Mouse (Mus musculus): ENCODE measurements around the gene Cldn14. TPM values are rescaled to one million over a fixed set of nuclear protein-coding genes. Genes with fewer than 3 reads are reported as not detected.

Cldn14 gene
- total and polyA plus RNA-seq, 3 experiments: not detected

- no peaks in the 10 kb centered on the region for H3K79me2 ChIP-seq (ENCODE audit: control insufficient read depth, insufficient read depth, low read length, poor library complexity)
- peak overlapping the region; percentile 61 for H3K9ac ChIP-seq (ENCODE audit: control insufficient read depth, low read depth, low read length, poor library complexity, severe bottlenecking)
- no peaks in the 10 kb centered on the region for H3K9me3 ChIP-seq (replicated peaks; ENCODE audit: insufficient read depth, low read length)
- peaks cover 2 to 3% of the 10 kb centered on the region in 2 experiments; a peak in 1 of 4 replicates for H3K4me1 ChIP-seq (ENCODE audit: control insufficient read depth in 1 of 2, insufficient read depth in 2 of 2, low read length in 2 of 2)
- peak overlapping the region; percentile 30 for H3K27ac ChIP-seq (ENCODE audit: control insufficient read depth, low read depth, low read length)
- no peaks in the 10 kb centered on the region for H3K36me3 ChIP-seq (ENCODE audit: control insufficient read depth in 1 of 2, insufficient read depth in 2 of 2, low read length in 2 of 2)
- H3K4me3 ChIP-seq (ENCODE audit: control insufficient read depth in 1 of 2, insufficient read depth in 1 of 2, low read depth in 2 of 2, low read length in 2 of 2): peak overlapping the region; percentile 58 to 98
- DNase-seq (ENCODE audit: low read depth, low spot score): peak; percentile 90
- H3K27me3 ChIP-seq (ENCODE audit: control insufficient read depth in 1 of 2, insufficient read depth in 2 of 2, low read length in 2 of 2): peaks cover 0 to 2% of the 10 kb centered on the region in 2 experiments; a peak in 2 of 4 replicates
- peak; percentile 52; the same call in 1 of the 2 replicates for TF ChIP-seq HCFC1 (IDR thresholded peaks at IDR 0.05; ENCODE audit: low read depth, low read length)
- TF ChIP-seq SMC3 (IDR thresholded peaks at IDR 0.05; ENCODE audit: low read depth, low read length): peak; percentile 93
- TF ChIP-seq ZC3H11A (IDR thresholded peaks at IDR 0.05; ENCODE audit: low read depth, low read length): peak; percentile 93
- 0 out of 2 replicates have a peak, but pooled peaks have one; percentile 46 for TF ChIP-seq TBP (IDR thresholded peaks at IDR 0.05; ENCODE audit: low read depth, low read length)
- 0 out of 2 replicates have a peak, but pooled peaks have one; percentile 12 for TF ChIP-seq TCF12 (IDR thresholded peaks at IDR 0.05; ENCODE audit: low read depth, low read length)
- peak; percentile 78; the same call in 1 of the 2 replicates for TF ChIP-seq MAZ (IDR thresholded peaks at IDR 0.05; ENCODE audit: low read depth, low read length)
- peak; percentile 85 for TF ChIP-seq SIN3A (IDR thresholded peaks at IDR 0.05; ENCODE audit: low read length)
- TF ChIP-seq BHLHE40 (IDR thresholded peaks at IDR 0.05; ENCODE audit: borderline replicate concordance, low read depth, low read length): peak; percentile 67; the same call in 1 of the 2 replicates
- no peak for TF ChIP-seq MYB (IDR thresholded peaks at IDR 0.05; ENCODE audit: low read depth, low read length)
- peak; percentile 41; the same call in 1 of the 2 replicates for TF ChIP-seq RCOR1 (IDR thresholded peaks at IDR 0.05; ENCODE audit: low read depth, low read length)
- TF ChIP-seq ETS1 (IDR thresholded peaks at IDR 0.05; ENCODE audit: low read depth, low read length): peak; percentile 34; the same call in 1 of the 2 replicates
- TF ChIP-seq POLR2AphosphoS5 (IDR thresholded peaks at IDR 0.05; ENCODE audit: borderline replicate concordance, low read depth, low read length): no peak
- TF ChIP-seq ELF1 (IDR thresholded peaks at IDR 0.05; ENCODE audit: low read depth, low read length): peak; percentile 54; the same call in 1 of the 2 replicates
- no peak for TF ChIP-seq MEF2A (IDR thresholded peaks at IDR 0.05; ENCODE audit: extremely low read depth, insufficient replicate concordance, low read depth, low read length, poor library complexity, severe bottlenecking)
- TF ChIP-seq ZMIZ1 (IDR thresholded peaks at IDR 0.05; ENCODE audit: low read depth, low read length): no peak
- TF ChIP-seq NRF1 (IDR thresholded peaks at IDR 0.05; ENCODE audit: insufficient read depth, low read depth, low read length, poor library complexity, severe bottlenecking): no peak
- TF ChIP-seq CTCF (IDR thresholded peaks at IDR 0.05 in 2 of 3, conservative IDR thresholded peaks at IDR 0.05 in 1 of 3; ENCODE audit: control insufficient read depth in 1 of 3, insufficient read depth in 1 of 3, low read depth in 2 of 3, low read length in 3 of 3, poor library complexity in 1 of 3, severe bottlenecking in 1 of 3): peak; percentile 82 to 95 (median 87)
- peak; percentile 97 for TF ChIP-seq MXI1 (IDR thresholded peaks at IDR 0.05; ENCODE audit: low read depth, low read length)
- peak; percentile 99 for TF ChIP-seq MYC (IDR thresholded peaks at IDR 0.05; ENCODE audit: low read depth, low read length)
- peak in 1 of 2 experiments; percentile 20; a peak in 1 of 4 replicates for TF ChIP-seq USF2 (IDR thresholded peaks at IDR 0.05; ENCODE audit: borderline replicate concordance in 1 of 2, insufficient read depth in 1 of 2, low read depth in 1 of 2, low read length in 2 of 2)
- no peak for TF ChIP-seq CHD1 (IDR thresholded peaks at IDR 0.05; ENCODE audit: low read depth, low read length)
- TF ChIP-seq USF1 (IDR thresholded peaks at IDR 0.05; ENCODE audit: low read depth, low read length): peak; percentile 76
- peak; percentile 52 for TF ChIP-seq GATA1 (IDR thresholded peaks at IDR 0.05; ENCODE audit: low read depth, low read length)
- TF ChIP-seq NELFE (IDR thresholded peaks at IDR 0.05; ENCODE audit: low read depth, low read length): 0 out of 2 replicates have a peak, but pooled peaks have one; percentile 27
- TF ChIP-seq JUND (IDR thresholded peaks at IDR 0.05; ENCODE audit: low read depth, low read length): 0 out of 2 replicates have a peak, but pooled peaks have one; percentile 46
- TF ChIP-seq EP300 (IDR thresholded peaks at IDR 0.05; ENCODE audit: low read depth in 1 of 2, low read length in 2 of 2): no peak
- no peak for TF ChIP-seq MAFK (IDR thresholded peaks at IDR 0.05; ENCODE audit: borderline replicate concordance, low read depth, low read length)
- peak; percentile 96 for TF ChIP-seq RAD21 (IDR thresholded peaks at IDR 0.05; ENCODE audit: low read depth, low read length)
- peak; percentile 48; the same call in 1 of the 2 replicates for TF ChIP-seq ZNF384 (IDR thresholded peaks at IDR 0.05; ENCODE audit: low read depth, low read length)
- TF ChIP-seq KAT2A (conservative IDR thresholded peaks at IDR 0.05; ENCODE audit: low read depth, low read length): no peak
- no peak for TF ChIP-seq UBTF (IDR thresholded peaks at IDR 0.05; ENCODE audit: borderline replicate concordance, insufficient read depth, low read depth, low read length)
- TF ChIP-seq MAX (IDR thresholded peaks at IDR 0.05; ENCODE audit: low read length): peak; percentile 96
- TF ChIP-seq ZKSCAN1 (IDR thresholded peaks at IDR 0.05; ENCODE audit: low read depth, low read length): peak; percentile 52; the same call in 1 of the 2 replicates
- no peak for TF ChIP-seq TAL1 (IDR thresholded peaks at IDR 0.05; ENCODE audit: low read length)
- 0 out of 2 replicates have a peak, but pooled peaks have one; percentile 26 for TF ChIP-seq GABPA (IDR thresholded peaks at IDR 0.05; ENCODE audit: low read depth, low read length)
- TF ChIP-seq CHD2 (IDR thresholded peaks at IDR 0.05; ENCODE audit: low read length): no peak
Measured at GRCm38 (mm10) chr16:93938400-93938846, 70.2 kb downstream of the Cldn14 start.

Measured in MEL (cell line).